Mouse (Mus musculus): Measurements from ENCODE around the gene Trim30c. TPM values are rescaled to one million over a fixed set of nuclear protein-coding genes. Genes with fewer than 3 reads are reported as not detected.

Trim30c gene
- polyA plus RNA-seq, 1 experiment from 2014 or later = 0.13 TPM

Other genes starting within 250 kb of the Trim30c start
- not detected in 2 replicates for gene Olfm5, start 236.0 kb downstream of the Trim30c start, polyA plus RNA-seq (2016; fragmentation: Nextera tagmentation; extraction: Ambion mirVana)
- 0.45 and 0.47 TPM in 2 replicates for gene Olfr648, start 217.4 kb downstream of the Trim30c start, polyA plus RNA-seq (2016; fragmentation: Nextera tagmentation; extraction: Ambion mirVana)
- gene Olfr649, start 204.9 kb downstream of the Trim30c start, polyA plus RNA-seq (2016; fragmentation: Nextera tagmentation; extraction: Ambion mirVana) = not detected in 2 replicates
- gene Trim6, start 182.0 kb downstream of the Trim30c start, polyA plus RNA-seq (2016; fragmentation: Nextera tagmentation; extraction: Ambion mirVana) = 0.72 and 1.3 TPM in 2 replicates
- gene Trim34a, start 156.4 kb downstream of the Trim30c start, polyA plus RNA-seq (2016; fragmentation: Nextera tagmentation; extraction: Ambion mirVana) = 0.83 and 1.2 TPM in 2 replicates
- gene Trim5, start 112.7 kb downstream of the Trim30c start, polyA plus RNA-seq (2016; fragmentation: Nextera tagmentation; extraction: Ambion mirVana) = 0.10 and 0.16 TPM in 2 replicates
- gene Trim12a, start 85.4 kb downstream of the Trim30c start, polyA plus RNA-seq (2016; fragmentation: Nextera tagmentation; extraction: Ambion mirVana) = 2.7 and 2.8 TPM in 2 replicates
- gene Trim34b, start 71.4 kb downstream of the Trim30c start, polyA plus RNA-seq (2016; fragmentation: Nextera tagmentation; extraction: Ambion mirVana) = not detected in 2 replicates
- 0.94 and 1.1 TPM in 2 replicates for gene Trim12c, start 47.5 kb downstream of the Trim30c start, polyA plus RNA-seq (2016; fragmentation: Nextera tagmentation; extraction: Ambion mirVana)
- not detected in 2 replicates for gene Trim30b, start 31.0 kb downstream of the Trim30c start, polyA plus RNA-seq (2016; fragmentation: Nextera tagmentation; extraction: Ambion mirVana)
- gene Trim30a, start 64.4 kb upstream of the Trim30c start, polyA plus RNA-seq (2016; fragmentation: Nextera tagmentation; extraction: Ambion mirVana) = 0.56 and 0.94 TPM in 2 replicates
- gene Trim30d, start 107.0 kb upstream of the Trim30c start, polyA plus RNA-seq (2016; fragmentation: Nextera tagmentation; extraction: Ambion mirVana) = 0.30 and 0.42 TPM in 2 replicates
- gene Olfr651, start 149.3 kb upstream of the Trim30c start, polyA plus RNA-seq (2016; fragmentation: Nextera tagmentation; extraction: Ambion mirVana) = not detected in 2 replicates
- not detected in 2 replicates for gene Olfr652, start 160.1 kb upstream of the Trim30c start, polyA plus RNA-seq (2016; fragmentation: Nextera tagmentation; extraction: Ambion mirVana)
- 0.17 TPM in 1 of 2 replicates, not detected in the other for gene Olfr653, start 176.5 kb upstream of the Trim30c start, polyA plus RNA-seq (2016; fragmentation: Nextera tagmentation; extraction: Ambion mirVana)
- not detected in 2 replicates for gene Olfr654, start 186.2 kb upstream of the Trim30c start, polyA plus RNA-seq (2016; fragmentation: Nextera tagmentation; extraction: Ambion mirVana)
- not detected in 2 replicates for gene Olfr655, start 200.9 kb upstream of the Trim30c start, polyA plus RNA-seq (2016; fragmentation: Nextera tagmentation; extraction: Ambion mirVana)
- gene Olfr656, start 213.1 kb upstream of the Trim30c start, polyA plus RNA-seq (2016; fragmentation: Nextera tagmentation; extraction: Ambion mirVana) = not detected in 2 replicates
- gene Olfr657, start 224.0 kb upstream of the Trim30c start, polyA plus RNA-seq (2016; fragmentation: Nextera tagmentation; extraction: Ambion mirVana) = not detected in 2 replicates
- not detected in 2 replicates for gene Olfr658, start 246.5 kb upstream of the Trim30c start, polyA plus RNA-seq (2016; fragmentation: Nextera tagmentation; extraction: Ambion mirVana)